In the genomic region with DNA sequence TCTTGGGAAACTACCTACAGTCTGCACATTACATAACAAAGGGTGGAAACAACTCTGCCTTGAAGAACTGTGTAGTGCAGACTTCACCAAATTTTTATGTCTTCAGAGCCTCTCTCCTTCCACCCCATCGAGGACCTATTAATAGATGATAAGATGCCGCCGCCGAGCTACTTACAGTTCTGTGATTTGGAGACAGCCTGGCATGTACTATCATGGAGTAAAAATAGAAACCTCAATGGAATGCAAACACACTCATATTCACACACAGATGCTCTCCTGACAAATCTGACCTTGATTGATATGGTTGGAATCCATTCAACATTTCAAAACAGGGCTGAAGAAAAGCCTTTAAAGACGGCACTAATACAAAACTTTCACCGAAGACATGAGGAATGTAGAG, we compare ENCODE assay signal across 15 mouse cellular contexts.
DNase-seq lines count a peak whose midpoint lies in the region; ATAC-seq and TF ChIP-seq lines count a peak whose summit lies in the region.
"Had no signal": no experiment of that assay in that cellular context is flagged by ENCODE, and none has a peak within 500 bp of the region (broad histone marks: within the 10 kb centered on the region; RNA-seq: fewer than 3 reads in every experiment).

No protein-coding gene starts in this region.

- no peaks in the 10 kb centered on the region for H3K36me3 ChIP-seq in forebrain, postnatal 0 days (ENCODE audit: insufficient read depth)
- H3K36me3 ChIP-seq in forebrain, embryonic 10.5 days (replicated peaks), result no peaks in the 10 kb centered on the region
- no peaks in the 10 kb centered on the region for H3K36me3 ChIP-seq in heart, embryonic 13.5 days
- H3K36me3 ChIP-seq: hindbrain, embryonic 15.5 days; liver, embryonic 13.5 days; midbrain, embryonic 12.5 days had no signal

- no peak for TF ChIP-seq CTCF in forebrain, postnatal 0 days (IDR thresholded peaks at IDR 0.05; ENCODE audit: low read depth)

- no peak overlapping the region for H3K4me3 ChIP-seq in forebrain, postnatal 0 days (ENCODE audit: low read depth, low read length)
- H3K4me3 ChIP-seq in forebrain, embryonic 10.5 days, result no peak overlapping the region
- H3K4me3 ChIP-seq in heart, embryonic 13.5 days, result no peak overlapping the region
- H3K4me3 ChIP-seq: hindbrain, embryonic 15.5 days; liver, embryonic 13.5 days; midbrain, embryonic 12.5 days had no signal

- no peaks in the 10 kb centered on the region for H3K27me3 ChIP-seq in forebrain, postnatal 0 days (ENCODE audit: insufficient read depth, low read length)
- no peaks in the 10 kb centered on the region for H3K27me3 ChIP-seq in forebrain, embryonic 10.5 days (ENCODE audit: poor library complexity, severe bottlenecking)
- H3K27me3 ChIP-seq in heart, embryonic 13.5 days (replicated peaks), result no peaks in the 10 kb centered on the region
- H3K27me3 ChIP-seq: hindbrain, embryonic 15.5 days; liver, embryonic 13.5 days; midbrain, embryonic 12.5 days had no signal

- H3K4me1 ChIP-seq in forebrain, postnatal 0 days (ENCODE audit: insufficient read depth), result peaks cover 4% of the 10 kb centered on the region; the same call in 1 of the 2 replicates
- H3K4me1 ChIP-seq in forebrain, embryonic 10.5 days, result peaks cover 7% of the 10 kb centered on the region
- peaks cover 33% of the 10 kb centered on the region for H3K4me1 ChIP-seq in heart, embryonic 13.5 days
- H3K4me1 ChIP-seq: liver, embryonic 13.5 days had no signal

- peak; percentile 57 for DNase-seq in forebrain, postnatal 0 days
- DNase-seq in forebrain, embryonic 10.5 days (ENCODE audit: extremely low spot score, low spot score), result no peak
- peak; percentile 14 for DNase-seq in right cerebral cortex, adult 18-20 months
- DNase-seq in right cerebral cortex, postnatal 25 days, result no peak
- DNase-seq in telencephalon, adult 2 months (ENCODE audit: low read depth, low spot score), result peak; percentile 27
- DNase-seq in ovary, postnatal 14 days (ENCODE audit: low spot score), result no peak
- no peak for DNase-seq in thymus, postnatal 4 days
- DNase-seq: adrenal gland, adult 2 months; cerebellum, adult 9-11 months; kidney, adult 8-10 months; liver, embryonic 13.5 days; lung, postnatal 10 days had no signal

- 60% methylated on average over 6 of the region's 6 CpGs for WGBS in forebrain, postnatal 0 days
- 92% methylated on average over 6 of the region's 6 CpGs for WGBS in forebrain, embryonic 10.5 days
- whole genome bisulfite sequencing in heart, embryonic 13.5 days, result 18% methylated on average over 6 of the region's 6 CpGs

- no peak overlapping the region for H3K27ac ChIP-seq in forebrain, postnatal 0 days (ENCODE audit: low read depth, low read length)
- H3K27ac ChIP-seq in forebrain, embryonic 10.5 days, result no peak overlapping the region
- peak overlapping the region; percentile 84 for H3K27ac ChIP-seq in heart, embryonic 13.5 days (replicated peaks)
- H3K27ac ChIP-seq: hindbrain, embryonic 15.5 days; liver, embryonic 13.5 days; midbrain, embryonic 12.5 days had no signal

- ATAC-seq in forebrain, postnatal 0 days, result peak; percentile 54
- no peak for ATAC-seq in heart, embryonic 13.5 days (ENCODE audit: extremely low read depth, insufficient number of reproducible peaks, low FRiP score, low TSS enrichment)

- H3K9me3 ChIP-seq in forebrain, postnatal 0 days (ENCODE audit: low read length), result no peaks in the 10 kb centered on the region
- no peaks in the 10 kb centered on the region for H3K9me3 ChIP-seq in forebrain, embryonic 10.5 days
- H3K9me3 ChIP-seq in heart, embryonic 13.5 days, result no peaks in the 10 kb centered on the region
- H3K9me3 ChIP-seq: hindbrain, embryonic 15.5 days; liver, embryonic 13.5 days; midbrain, embryonic 12.5 days had no signal

- H3K4me2 ChIP-seq in forebrain, postnatal 0 days (ENCODE audit: low read depth), result no peak overlapping the region
- peak overlapping the region; percentile 45 for H3K4me2 ChIP-seq in heart, embryonic 13.5 days
- H3K4me2 ChIP-seq: hindbrain, embryonic 15.5 days; liver, embryonic 13.5 days; midbrain, embryonic 12.5 days had no signal

- H3K9ac ChIP-seq in forebrain, postnatal 0 days, result no peak overlapping the region
- no peak overlapping the region for H3K9ac ChIP-seq in heart, embryonic 13.5 days
- H3K9ac ChIP-seq: hindbrain, embryonic 15.5 days; liver, embryonic 13.5 days; midbrain, embryonic 12.5 days had no signal

Comparison
In these comparisons a context has a peak if more than half of its experiments do, and no peak if none do; other contexts are left out.
1. DNase-seq: peak in forebrain, postnatal 0 days (single experiment), right cerebral cortex, adult 18-20 months (single experiment) and telencephalon, adult 2 months (single experiment); none in forebrain, embryonic 10.5 days (single experiment), right cerebral cortex, postnatal 25 days (single experiment), ovary, postnatal 14 days (single experiment) and thymus, postnatal 4 days (single experiment).